16 mouse cellular contexts compared by ENCODE assay signal in the genomic region with DNA sequence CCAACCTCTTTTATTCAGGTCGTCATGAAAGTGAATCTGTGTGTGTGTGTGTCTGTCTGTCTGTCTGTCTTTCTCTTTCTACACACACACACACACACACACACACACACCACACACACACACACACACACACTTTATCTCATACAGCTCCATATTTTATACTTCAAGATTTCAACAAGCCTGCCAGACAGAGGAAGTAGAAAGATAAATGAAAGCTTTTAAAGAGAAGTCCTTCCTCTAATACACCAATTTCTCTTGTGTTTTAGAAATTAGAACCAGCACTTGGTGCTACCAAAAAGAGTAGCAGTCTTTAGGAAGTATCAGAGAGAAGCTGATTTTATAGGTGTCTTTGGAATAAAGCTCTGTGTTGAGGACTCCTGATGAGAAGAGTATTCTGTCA. TPM values are rescaled to one million over a fixed set of nuclear protein-coding genes. Genes with fewer than 3 reads are reported as not detected.
DNase-seq lines count a peak whose midpoint lies in the region; ATAC-seq and TF ChIP-seq lines count a peak whose summit lies in the region.
"Had no signal": no experiment of that assay in that cellular context is flagged by ENCODE, and none has a peak within 500 bp of the region (broad histone marks: within the 10 kb centered on the region; RNA-seq: fewer than 3 reads in every experiment).

No protein-coding gene starts in this region.

- no peak for TF ChIP-seq CTCF in layer of hippocampus, adult 2 months (conservative IDR thresholded peaks at IDR 0.05)
- no peak for TF ChIP-seq CTCF in MEL (IDR thresholded peaks at IDR 0.05 in 2 of 3, conservative IDR thresholded peaks at IDR 0.05 in 1 of 3; ENCODE audit: control insufficient read depth in 1 of 3, insufficient read depth in 1 of 3, low read depth in 2 of 3, low read length in 3 of 3, poor library complexity in 1 of 3, severe bottlenecking in 1 of 3)
- no peak for TF ChIP-seq CTCF in liver, embryonic 14.5 days (IDR thresholded peaks at IDR 0.05; ENCODE audit: low read depth)

- ATAC-seq in liver, embryonic 14.5 days (ENCODE audit: insufficient read depth), result no peak
- ATAC-seq in forebrain, embryonic 11.5 days (replicated peaks; ENCODE audit: low FRiP score), result no peak
- ATAC-seq in hindbrain, embryonic 14.5 days (ENCODE audit: low FRiP score), result no peak
- ATAC-seq: forebrain, postnatal 0 days; intestine, embryonic 15.5 days; midbrain, embryonic 13.5 days had no signal

- no peak for DNase-seq in heart, embryonic 10.5 days (ENCODE audit: low spot score)
- DNase-seq in heart, adult 18-20 months, result no peak
- no peak for DNase-seq in layer of hippocampus, adult 2 months (ENCODE audit: low spot score in 2 of 2)
- no peak for DNase-seq in layer of hippocampus, adult 9-11 months
- peak; percentile 64 for DNase-seq in MEL (ENCODE audit: low read depth, low spot score)
- DNase-seq in liver, embryonic 14.5 days (ENCODE audit: low read depth in 3 of 3, low spot score in 3 of 3), result no peak
- no peak for DNase-seq in forebrain, embryonic 11.5 days (ENCODE audit: low spot score)
- DNase-seq in hindbrain, embryonic 14.5 days (ENCODE audit: low spot score), result no peak
- DNase-seq: cerebellum, adult 9-11 months; forebrain, postnatal 0 days; gastrocnemius, adult 2 months had no signal

- H3K27ac ChIP-seq in heart, embryonic 10.5 days, result peak overlapping the region; percentile 64; the same call in 1 of the 2 replicates
- peak overlapping the region; percentile 24; the same call in 1 of the 2 replicates for H3K27ac ChIP-seq in layer of hippocampus, adult 2 months
- peak overlapping the region; percentile 84 for H3K27ac ChIP-seq in MEL (ENCODE audit: control insufficient read depth, low read depth, low read length)
- peak overlapping the region; percentile 76 for H3K27ac ChIP-seq in liver, embryonic 14.5 days
- H3K27ac ChIP-seq in forebrain, embryonic 11.5 days (ENCODE audit: low read depth, low read length), result no peak overlapping the region
- no peak overlapping the region for H3K27ac ChIP-seq in hindbrain, embryonic 14.5 days
- H3K27ac ChIP-seq: gastrocnemius, adult 2 months; hindbrain, embryonic 12.5 days; intestine, embryonic 15.5 days; kidney, postnatal 0 days; midbrain, embryonic 13.5 days had no signal

- H3K4me2 ChIP-seq in liver, embryonic 14.5 days (ENCODE audit: low read depth), result peak overlapping the region; percentile 53
- H3K4me2 ChIP-seq in forebrain, embryonic 11.5 days (ENCODE audit: low read depth, low read length, severe bottlenecking), result no peak overlapping the region
- no peak overlapping the region for H3K4me2 ChIP-seq in hindbrain, embryonic 14.5 days (replicated peaks)
- H3K4me2 ChIP-seq: hindbrain, embryonic 12.5 days; intestine, embryonic 15.5 days; midbrain, embryonic 13.5 days had no signal

- H3K79me2 ChIP-seq in MEL (ENCODE audit: control insufficient read depth, insufficient read depth, low read length, poor library complexity), result peaks cover 6% of the 10 kb centered on the region; the same call in 1 of the 2 replicates

- TF ChIP-seq RAD21 in MEL (IDR thresholded peaks at IDR 0.05; ENCODE audit: low read depth, low read length), result no peak

- no peaks in the 10 kb centered on the region for H3K36me3 ChIP-seq in heart, embryonic 10.5 days
- peaks cover 0 to 45% of the 10 kb centered on the region in 2 experiments; a peak in 2 of 4 replicates for H3K36me3 ChIP-seq in MEL (ENCODE audit: control insufficient read depth in 1 of 2, insufficient read depth in 2 of 2, low read length in 2 of 2)
- H3K36me3 ChIP-seq in liver, embryonic 14.5 days (replicated peaks; ENCODE audit: control insufficient read depth, insufficient read depth, low read depth), result no peaks in the 10 kb centered on the region
- no peaks in the 10 kb centered on the region for H3K36me3 ChIP-seq in forebrain, embryonic 11.5 days (ENCODE audit: control insufficient read depth, insufficient read depth, low read length)
- H3K36me3 ChIP-seq in hindbrain, embryonic 14.5 days (replicated peaks; ENCODE audit: control insufficient read depth, insufficient read depth), result no peaks in the 10 kb centered on the region
- H3K36me3 ChIP-seq: hindbrain, embryonic 12.5 days; intestine, embryonic 15.5 days; midbrain, embryonic 13.5 days had no signal

- no peak for TF ChIP-seq POLR2A in MEL (IDR thresholded peaks at IDR 0.05; ENCODE audit: control insufficient read depth in 1 of 2, insufficient read depth in 1 of 2, low read depth in 1 of 2, low read length in 2 of 2, poor library complexity in 1 of 2)

- peaks cover 36% of the 10 kb centered on the region for H3K4me1 ChIP-seq in heart, embryonic 10.5 days
- H3K4me1 ChIP-seq in MEL (ENCODE audit: control insufficient read depth in 1 of 2, insufficient read depth in 2 of 2, low read length in 2 of 2), result peaks cover 12 to 24% of the 10 kb centered on the region in 2 experiments
- H3K4me1 ChIP-seq in liver, embryonic 14.5 days (replicated peaks; ENCODE audit: control insufficient read depth in 2 of 2, insufficient read depth in 2 of 2, low read length in 1 of 2), result peaks cover 38 to 41% of the 10 kb centered on the region in 2 experiments
- H3K4me1 ChIP-seq in forebrain, embryonic 11.5 days (replicated peaks; ENCODE audit: control insufficient read depth, insufficient read depth, low read length), result no peaks in the 10 kb centered on the region
- H3K4me1 ChIP-seq in hindbrain, embryonic 14.5 days (replicated peaks; ENCODE audit: control insufficient read depth, insufficient read depth, low read length), result no peaks in the 10 kb centered on the region
- H3K4me1 ChIP-seq: hindbrain, embryonic 12.5 days; midbrain, embryonic 13.5 days had no signal

- H3K27me3 ChIP-seq in heart, embryonic 10.5 days (ENCODE audit: insufficient read depth, poor library complexity, severe bottlenecking), result no peaks in the 10 kb centered on the region
- H3K27me3 ChIP-seq in MEL (ENCODE audit: control insufficient read depth in 1 of 2, insufficient read depth in 2 of 2, low read length in 2 of 2), result no peaks in the 10 kb centered on the region
- H3K27me3 ChIP-seq in liver, embryonic 14.5 days (ENCODE audit: control insufficient read depth, insufficient read depth, low read length), result no peaks in the 10 kb centered on the region
- H3K27me3 ChIP-seq in forebrain, embryonic 11.5 days (ENCODE audit: control insufficient read depth, insufficient read depth, low read length), result no peaks in the 10 kb centered on the region
- H3K27me3 ChIP-seq in hindbrain, embryonic 14.5 days (ENCODE audit: control insufficient read depth, insufficient read depth, low read length), result no peaks in the 10 kb centered on the region
- H3K27me3 ChIP-seq: hindbrain, embryonic 12.5 days; intestine, embryonic 15.5 days; midbrain, embryonic 13.5 days had no signal

- peak overlapping the region; percentile 45 for H3K9ac ChIP-seq in MEL (ENCODE audit: control insufficient read depth, low read depth, low read length, poor library complexity, severe bottlenecking)
- H3K9ac ChIP-seq in liver, embryonic 14.5 days (replicated peaks), result no peak overlapping the region
- no peak overlapping the region for H3K9ac ChIP-seq in forebrain, embryonic 11.5 days (ENCODE audit: low read length)
- no peak overlapping the region for H3K9ac ChIP-seq in hindbrain, embryonic 14.5 days
- H3K9ac ChIP-seq: forebrain, postnatal 0 days; hindbrain, embryonic 12.5 days; intestine, embryonic 15.5 days; midbrain, embryonic 13.5 days had no signal

- 25% methylated on average over 1 of the region's 1 CpGs for WGBS in heart, embryonic 10.5 days
- 0% methylated on average over 1 of the region's 1 CpGs for WGBS in liver, embryonic 14.5 days (ENCODE audit: insufficient replicate concordance)
- 73% methylated on average over 1 of the region's 1 CpGs for WGBS in forebrain, embryonic 11.5 days
- WGBS in hindbrain, embryonic 14.5 days, result 77% methylated on average over 1 of the region's 1 CpGs

- peak in 1 of 2 experiments; percentile 53; a peak in 3 of 4 replicates for TF ChIP-seq EP300 in MEL (IDR thresholded peaks at IDR 0.05; ENCODE audit: low read depth in 1 of 2, low read length in 2 of 2)
- TF ChIP-seq EP300 in liver, embryonic 14.5 days (IDR thresholded peaks at IDR 0.05; ENCODE audit: low read depth), result no peak

- no peak overlapping the region; the same call in 1 of the 2 replicates for H3K4me3 ChIP-seq in heart, embryonic 10.5 days
- H3K4me3 ChIP-seq in layer of hippocampus, adult 2 months, result no peak overlapping the region
- no peak overlapping the region for H3K4me3 ChIP-seq in MEL (ENCODE audit: control insufficient read depth in 1 of 2, insufficient read depth in 1 of 2, low read depth in 2 of 2, low read length in 2 of 2)
- H3K4me3 ChIP-seq in liver, embryonic 14.5 days (ENCODE audit: insufficient read depth in 1 of 2, low read depth in 2 of 2, low read length in 2 of 2), result no peak overlapping the region
- H3K4me3 ChIP-seq in forebrain, embryonic 11.5 days (ENCODE audit: low read depth, low read length), result no peak overlapping the region
- no peak overlapping the region for H3K4me3 ChIP-seq in hindbrain, embryonic 14.5 days (replicated peaks; ENCODE audit: low read length)
- H3K4me3 ChIP-seq: erythroblast, embryonic 14.5 days; gastrocnemius, adult 2 months; hindbrain, embryonic 12.5 days; intestine, embryonic 15.5 days; midbrain, embryonic 13.5 days had no signal

- H3K9me3 ChIP-seq in heart, embryonic 10.5 days, result no peaks in the 10 kb centered on the region
- no peaks in the 10 kb centered on the region for H3K9me3 ChIP-seq in MEL (replicated peaks; ENCODE audit: insufficient read depth, low read length)
- H3K9me3 ChIP-seq in liver, embryonic 14.5 days (ENCODE audit: control insufficient read depth, low read length), result no peaks in the 10 kb centered on the region
- no peaks in the 10 kb centered on the region for H3K9me3 ChIP-seq in forebrain, embryonic 11.5 days (ENCODE audit: control insufficient read depth, low read length)
- no peaks in the 10 kb centered on the region for H3K9me3 ChIP-seq in hindbrain, embryonic 14.5 days (ENCODE audit: control insufficient read depth, low read length)
- H3K9me3 ChIP-seq: hindbrain, embryonic 12.5 days; intestine, embryonic 15.5 days; midbrain, embryonic 13.5 days had no signal

TF ChIP-seq in MEL, 35 proteins besides CTCF, POLR2A, EP300 and RAD21 (continues in another document):
- TF ChIP-seq MYB (IDR thresholded peaks at IDR 0.05; ENCODE audit: low read depth, low read length) (no peak), MYC (IDR thresholded peaks at IDR 0.05; ENCODE audit: low read depth, low read length) (no peak)

RNA-seq across cellular contexts. Expression of a gene that starts 9.7 kb away (rescaled TPM):
- polyA plus RNA-seq in heart, embryonic 10.5 days (2016; fragmentation: Nextera tagmentation; extraction: Ambion mirVana), result 68.9 and 94.1 TPM in 2 replicates
- 100 to 1,000 TPM; 105 to 116 TPM for total RNA-seq in heart, adult 18-20 months (2021)
- 10 to 100 TPM; 30.9 to 38.9 TPM for total RNA-seq in layer of hippocampus, adult 2 months (2021)
- 11.7 and 14.7 TPM in 2 replicates for total RNA-seq in MEL (2012; rRNA removed)
- 10 to 100 TPM in 1 of 2 experiments, not detected in 1; 30.3 TPM for polyA plus RNA-seq in MEL (2012; ENCODE audit: insufficient read depth in 1 of 2, insufficient read length in 2 of 2, low read depth in 1 of 2, low replicate concordance in 2 of 2, missing spikeins in 1 of 2)
- 13.8 and 16.5 TPM in 2 replicates for polyA plus RNA-seq in liver, embryonic 14.5 days (2012; rRNA removed)
- 17.1 and 21.7 TPM in 2 replicates for polyA plus RNA-seq in liver, embryonic 14.5 days (2014; fragmentation: Nextera tagmentation; extraction: Ambion mirVana)
- 29.4 and 30.2 TPM in 2 replicates for polyA plus RNA-seq in forebrain, embryonic 11.5 days (2014; fragmentation: Nextera tagmentation; extraction: Ambion mirVana)
- 19.3 and 19.7 TPM in 2 replicates for polyA plus RNA-seq in hindbrain, embryonic 14.5 days (2014; fragmentation: Nextera tagmentation; extraction: Ambion mirVana)

Comparison
In these comparisons a context has a peak if more than half of its experiments do, and no peak if none do; other contexts are left out.
1. H3K27ac ChIP-seq: peak in heart, embryonic 10.5 days (single experiment), layer of hippocampus, adult 2 months (single experiment), MEL (single experiment) and liver, embryonic 14.5 days (single experiment); none in forebrain, embryonic 11.5 days (single experiment) and hindbrain, embryonic 14.5 days (single experiment).